Mouse (Mus musculus) retina, adult 2 months (tissue): ENCODE data around the gene Herc3.

Source experiments
- DNase-seq: peaks from one replicate; pipeline ENCODE4 v3.0.0-alpha.2; 2012; ENCODE audit warnings: low read depth, low spot score

Herc3 gene

GRCm38 (mm10) chr6:58920735-58921134 lies 89.5 kb downstream of the Herc3 start:
- DNase-seq = no peak

- no peak for DNase-seq
Observed at GRCm38 (mm10) chr6:58921623-58922022, 90.4 kb downstream of the Herc3 start.

GRCm38 (mm10) chr6:58922511-58922910 lies 91.2 kb downstream of the Herc3 start:
- no peak for DNase-seq

GRCm38 (mm10) chr6:58927881-58928280 lies 96.6 kb downstream of the Herc3 start:
- DNase-seq = no peak

GRCm38 (mm10) chr6:58929911-58930431 lies 98.7 kb downstream of the Herc3 start:
- DNase-seq = no peak

- no peak for DNase-seq
Observed at GRCm38 (mm10) chr6:58931149-58931548, 99.9 kb downstream of the Herc3 start.

- DNase-seq = no peak
Observed at GRCm38 (mm10) chr6:58932515-58933188, 101.4 kb downstream of the Herc3 start.

- peak; percentile 16 for DNase-seq
Observed at GRCm38 (mm10) chr6:58933189-58933913, 102.1 kb downstream of the Herc3 start.

GRCm38 (mm10) chr6:58934144-58934543 lies 102.9 kb downstream of the Herc3 start:
- DNase-seq = no peak

GRCm38 (mm10) chr6:58937726-58938125 lies 106.5 kb downstream of the Herc3 start:
- no peak for DNase-seq

GRCm38 (mm10) chr6:58942276-58942675 lies 111.0 kb downstream of the Herc3 start:
- no peak for DNase-seq

- DNase-seq = no peak
Observed at GRCm38 (mm10) chr6:58943958-58944357, 112.7 kb downstream of the Herc3 start.

GRCm38 (mm10) chr6:58946246-58946645 lies 115.0 kb downstream of the Herc3 start:
- DNase-seq = no peak

- no peak for DNase-seq
Observed at GRCm38 (mm10) chr6:58946840-58947239, 115.6 kb downstream of the Herc3 start.

GRCm38 (mm10) chr6:58950410-58950809 lies 119.1 kb downstream of the Herc3 start:
- no peak for DNase-seq

- no peak for DNase-seq
Observed at GRCm38 (mm10) chr6:58951128-58951992, 120.1 kb downstream of the Herc3 start.

GRCm38 (mm10) chr6:58960523-58960922 lies 129.3 kb downstream of the Herc3 start:
- DNase-seq = no peak

- DNase-seq = no peak
Observed at GRCm38 (mm10) chr6:58962691-58963090, 131.4 kb downstream of the Herc3 start.

GRCm38 (mm10) chr6:58964091-58964490 lies 132.8 kb downstream of the Herc3 start:
- no peak for DNase-seq

GRCm38 (mm10) chr6:58964565-58964964 lies 133.3 kb downstream of the Herc3 start:
- DNase-seq = no peak

GRCm38 (mm10) chr6:58965071-58965831 lies 134.0 kb downstream of the Herc3 start:
- DNase-seq = no peak
